Mouse (Mus musculus) heart, embryonic 12.5 days (tissue): ENCODE measurements at regions not wholly inside any gene's neighbourhood (a gene's known extent, or its start where the extent isn't known, plus 50 kb on each side); places are given as distances from the start of the nearest gene placed in this dataset.

ENCODE experiments used
- ATAC-seq: fragments of 200-750 bp; cut with Nextera tagmentation; 2 replicates; pipeline ENCODE4 v1.8.0; 2017; ENCODE audit warnings: moderate TSS enrichment, moderate library complexity; ENCODE audit not compliant: insufficient number of reproducible peaks, low FRiP score
- H3K27ac ChIP-seq: fragments of 300-500 bp; sonication (generic); 2 replicates; pipeline ENCODE4 v1.5.1; 2016; ENCODE audit warnings: mild to moderate bottlenecking, moderate library complexity; ENCODE audit not compliant: poor library complexity, severe bottlenecking
- H3K27me3 ChIP-seq: fragments of 300-500 bp; sonication (generic); replicated peaks from 2 replicates; pipeline ENCODE4 v1.6.1; 2016; ENCODE audit warnings: mild to moderate bottlenecking, moderate library complexity
- H3K36me3 ChIP-seq: fragments of 300-500 bp; sonication (generic); 2 replicates; pipeline ENCODE4 v1.6.1; 2016; ENCODE audit warnings: mild to moderate bottlenecking, moderate library complexity
- H3K4me1 ChIP-seq: fragments of 300-500 bp; sonication (generic); replicated peaks from 2 replicates; pipeline ENCODE4 v1.6.1; 2016; ENCODE audit warnings: mild to moderate bottlenecking
- H3K4me2 ChIP-seq: fragments of 300-500 bp; sonication (generic); 2 replicates; pipeline ENCODE4 v1.6.1; 2016; ENCODE audit warnings: mild to moderate bottlenecking, moderate library complexity
- H3K4me3 ChIP-seq: fragments of 300-500 bp; sonication (generic); 2 replicates; pipeline ENCODE4 v1.5.1; 2016; ENCODE audit warnings: mild to moderate bottlenecking
- H3K9ac ChIP-seq: fragments of 300-500 bp; sonication (generic); 2 replicates; pipeline ENCODE4 v1.6.1; 2016; ENCODE audit warnings: mild to moderate bottlenecking, moderate library complexity
- H3K9me3 ChIP-seq: fragments of 300-500 bp; sonication (generic); replicated peaks from 2 replicates; pipeline ENCODE4 v1.6.1; 2016; ENCODE audit warnings: mild to moderate bottlenecking, moderate library complexity
- WGBS: fragments of 180-500 bp; shearing (Covaris S2); methylation state at CpG from one replicate; pipeline ENCODE4 v1.1.7; 2016; 5-methylcytosine and 5-hydroxymethylcytosine counted together

- no peak overlapping the region for H3K9ac ChIP-seq
- ATAC-seq, result no peak
- no peak overlapping the region for H3K27ac ChIP-seq
- no peaks in the 10 kb centered on the region for H3K36me3 ChIP-seq
- no peak overlapping the region for H3K4me2 ChIP-seq
- H3K9me3 ChIP-seq, result 0 out of 2 replicates have a peak, but pooled peaks cover 3% of the 10 kb centered on the region
- H3K4me1 ChIP-seq, result no peaks in the 10 kb centered on the region
- no peak overlapping the region for H3K4me3 ChIP-seq
- H3K27me3 ChIP-seq, result no peaks in the 10 kb centered on the region
- WGBS, result 85% methylated on average over 7 of the region's 7 CpGs
These were observed 62.0 kb upstream of the Prkg2 start for GRCm38 (mm10) chr5:99099014-99099726.
